Mouse (Mus musculus) E14TG2a.4 (cell line): ENCODE results near the gene Mgp.

Source experiments
- CTCF ChIP-seq: conservative IDR thresholded peaks from 2 replicates; pipeline ENCODE4 v1.5.1; 2014; ENCODE audit warnings: low read length
- NANOG ChIP-seq: IDR thresholded peaks from 2 replicates; pipeline ENCODE4 v1.6.1; 2014; ENCODE audit warnings: borderline replicate concordance, low read length, mixed read lengths
- POU5F1 ChIP-seq: IDR thresholded peaks from 2 replicates; pipeline ENCODE4 v1.6.1; 2014; ENCODE audit warnings: low read length, borderline replicate concordance

GRCm38 (mm10) chr6:136903885-136904470, 28.4 kb upstream of the Mgp start:
- TF ChIP-seq CTCF: no peak
- no peak for TF ChIP-seq POU5F1
- TF ChIP-seq NANOG: no peak
